Mouse (Mus musculus): Measurements from ENCODE around the gene Nsmce1.
"Not testable (repeated sequence)": the region's sequence is repeated elsewhere in the genome, so short reads cannot be mapped to it uniquely, and the experiment has no call there.

The Nsmce1 gene

DNA sequence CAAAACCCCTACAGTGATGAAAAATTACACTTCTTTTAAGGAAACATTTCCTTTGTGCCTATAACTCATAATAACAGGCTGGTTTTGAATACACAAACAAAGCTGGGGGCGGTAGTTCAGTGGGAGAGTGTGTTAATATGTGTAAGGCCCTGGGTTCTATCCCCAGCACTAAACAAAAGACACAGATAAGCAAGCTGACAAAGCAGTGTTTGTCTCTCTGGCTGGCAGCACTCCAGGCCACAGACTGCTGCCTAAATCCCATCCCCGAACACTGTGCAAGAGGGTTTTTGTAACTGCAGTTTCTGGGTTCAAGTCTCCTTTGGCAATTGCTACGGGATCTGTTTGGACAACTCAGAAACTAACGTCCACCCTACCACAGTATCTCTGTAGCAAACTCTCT lies 49.1 kb downstream of the Nsmce1 start:
- DNase-seq (ENCODE audit: extremely low spot score, low read depth, low spot score): no peak

DNA sequence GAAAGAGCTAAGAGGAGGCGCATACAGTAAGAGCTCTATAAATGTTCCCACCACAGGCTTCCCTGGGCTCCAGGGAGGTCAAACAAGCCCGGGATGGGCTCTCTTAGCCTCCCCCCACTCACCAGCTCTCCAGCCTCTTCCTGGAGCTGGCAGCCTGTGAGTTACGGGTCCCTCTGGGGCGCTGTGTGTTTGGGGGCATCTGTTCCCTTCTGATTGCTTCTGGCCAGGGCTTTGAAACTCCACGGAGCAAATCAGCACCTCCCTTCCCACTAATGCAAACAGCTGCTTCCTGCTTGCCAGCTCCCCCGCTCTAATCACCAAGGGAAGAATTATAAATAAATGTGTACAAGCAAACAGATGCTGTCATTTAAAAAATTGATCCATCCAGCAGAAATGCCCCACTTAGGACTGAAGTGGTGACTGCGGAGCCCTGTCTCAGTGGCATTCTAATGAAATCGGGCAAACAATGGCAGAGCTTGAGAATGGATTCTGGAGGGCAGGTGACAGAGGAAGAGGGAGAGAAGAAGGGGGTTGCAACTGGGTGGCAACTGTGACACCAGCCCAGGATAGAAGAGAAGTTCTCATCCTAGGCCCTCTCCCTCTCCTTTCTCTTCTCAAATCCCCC lies 56.6 kb downstream of the Nsmce1 start:
- DNase-seq (ENCODE audit: extremely low spot score, low read depth, low spot score): no peak

DNA sequence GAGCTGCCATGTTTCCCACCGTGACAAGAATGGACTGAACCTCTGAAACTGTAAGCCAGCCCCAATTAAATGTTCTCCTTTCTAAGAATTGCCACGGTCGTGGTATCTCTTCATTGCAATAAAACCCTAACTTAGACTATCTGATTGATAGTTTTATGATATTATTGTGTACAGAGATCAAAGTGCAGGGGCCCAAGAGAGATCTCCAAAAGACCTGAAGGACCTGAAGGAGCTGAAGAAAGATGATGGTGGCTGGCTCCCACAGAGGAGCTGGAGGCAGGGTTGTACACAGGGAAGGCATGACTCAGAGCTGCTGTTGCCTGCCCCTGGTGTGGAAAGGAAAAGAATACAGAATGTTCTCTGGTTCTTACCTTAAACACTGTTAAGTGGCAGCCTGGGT lies 57.5 kb downstream of the Nsmce1 start:
- no peak for DNase-seq (ENCODE audit: extremely low spot score, low read depth, low spot score)

DNA sequence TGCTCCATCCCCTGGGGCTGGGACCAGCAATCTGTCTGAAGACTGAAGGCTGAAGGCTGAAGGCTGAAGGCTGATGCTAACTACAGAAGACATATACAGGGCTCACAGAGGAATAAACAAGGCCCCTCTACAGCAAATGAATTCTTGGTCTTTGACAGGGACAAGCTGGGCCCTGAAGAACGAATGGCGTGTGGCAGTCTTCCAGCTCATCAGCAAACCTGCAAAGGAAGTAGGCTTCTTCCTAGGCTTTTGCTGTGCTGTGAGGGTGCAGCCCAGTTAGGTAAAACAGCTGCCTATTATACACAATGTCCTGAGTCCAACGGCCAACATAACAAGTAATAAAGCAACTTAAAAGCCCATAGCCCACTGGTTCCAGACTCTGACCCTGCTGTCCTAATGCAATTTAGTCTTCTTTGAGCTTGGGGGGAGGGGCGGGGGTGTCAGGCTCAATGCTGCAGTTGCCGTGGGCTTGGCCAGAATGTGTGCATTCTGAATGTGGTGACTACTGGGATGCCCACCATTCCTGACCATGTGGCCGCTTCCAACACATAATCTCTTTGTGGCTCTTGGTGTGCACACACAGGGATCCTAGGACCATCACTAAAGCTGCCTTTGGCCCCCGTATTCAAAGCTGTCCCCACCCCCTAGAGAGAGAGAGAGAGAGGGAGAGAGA lies 61.1 kb downstream of the Nsmce1 start:
- DNase-seq (ENCODE audit: extremely low spot score, low read depth, low spot score): no peak

- not testable (repeated sequence) for DNase-seq (ENCODE audit: extremely low spot score, low read depth, low spot score)
Observed at GRCm38 (mm10) chr7:125428816-125429500, 62.4 kb downstream of the Nsmce1 start.

GRCm38 (mm10) chr7:125428381-125428780 lies 63.0 kb downstream of the Nsmce1 start:
- DNase-seq (ENCODE audit: extremely low spot score, low read depth, low spot score): no peak

- no peak for DNase-seq (ENCODE audit: extremely low spot score, low read depth, low spot score)
Observed at GRCm38 (mm10) chr7:125427492-125428090, 63.8 kb downstream of the Nsmce1 start.

DNA sequence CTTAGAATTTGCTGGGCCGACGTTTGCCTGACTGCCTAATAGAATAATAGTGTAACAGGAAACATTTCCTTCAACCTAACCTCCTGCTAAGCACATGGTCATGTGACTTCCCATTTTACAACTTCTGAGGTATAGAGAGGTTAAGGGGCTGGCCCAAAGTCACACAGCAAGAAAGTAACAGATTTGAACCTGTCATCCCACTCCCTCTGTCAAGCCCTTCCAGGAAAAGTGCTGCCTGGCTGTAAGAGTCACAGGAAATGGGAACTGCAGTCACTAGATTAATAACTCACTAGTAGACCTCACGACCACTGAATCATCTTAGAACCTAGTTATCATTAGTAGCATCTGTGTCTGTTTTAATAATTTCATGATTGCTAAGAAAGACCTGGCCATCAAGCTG lies 68.3 kb downstream of the Nsmce1 start:
- DNase-seq (ENCODE audit: extremely low spot score, low read depth, low spot score): no peak

DNA sequence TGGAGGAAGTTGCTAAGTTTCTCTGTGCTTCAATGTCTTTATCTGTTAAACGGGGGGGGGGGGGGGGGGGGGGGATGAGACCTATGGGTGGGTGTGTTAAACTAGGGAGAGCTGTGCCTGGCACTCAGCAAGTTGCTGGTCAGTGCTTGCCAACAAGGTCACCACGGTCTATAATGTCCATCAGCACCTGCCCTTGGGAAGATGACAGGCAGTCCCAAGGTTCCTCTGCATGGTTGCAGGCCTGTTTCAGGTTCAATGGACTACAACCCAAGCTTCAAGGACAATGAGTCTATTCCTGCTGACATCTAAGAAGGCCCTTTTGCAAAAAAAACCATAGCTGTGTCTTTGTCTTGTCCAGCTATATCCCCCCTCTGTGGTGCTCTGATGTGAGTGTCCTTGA lies 69.5 kb downstream of the Nsmce1 start:
- no peak for DNase-seq (ENCODE audit: extremely low spot score, low read depth, low spot score)

DNA sequence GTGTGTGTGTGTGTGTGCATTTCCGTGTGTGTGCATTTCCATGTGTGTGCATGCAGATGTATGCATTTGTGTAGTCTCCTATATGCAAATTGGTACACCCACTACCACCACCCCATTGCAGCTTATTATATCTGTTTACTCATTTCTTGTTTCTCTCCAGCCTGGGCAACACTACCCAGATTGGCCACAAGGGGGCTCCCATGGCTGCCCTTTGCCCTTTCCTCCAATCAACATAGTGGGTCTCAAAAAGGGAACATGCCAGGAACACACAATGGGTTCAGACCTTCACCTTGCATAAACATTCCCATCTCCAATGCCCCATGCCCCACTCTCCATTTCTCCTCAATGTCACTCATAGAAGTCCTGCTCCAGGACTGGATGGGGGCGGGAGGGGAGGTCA lies 71.2 kb downstream of the Nsmce1 start:
- DNase-seq (ENCODE audit: extremely low spot score, low read depth, low spot score): no peak

GRCm38 (mm10) chr7:125418413-125418812 lies 73.0 kb downstream of the Nsmce1 start:
- no peak for DNase-seq (ENCODE audit: extremely low spot score, low read depth, low spot score)

Data from hindlimb bud, embryonic 11.5 days (tissue).